Mouse (Mus musculus): ENCODE measurements around the gene Inpp5b. TPM values are rescaled to one million over a fixed set of nuclear protein-coding genes. Genes with fewer than 3 reads are reported as not detected.

Inpp5b gene
- polyA plus RNA-seq, 1 experiment from 2014 or later, result 25.3 TPM

GRCm38 (mm10) chr4:124773449-124773848 lies 31.8 kb downstream of the Inpp5b start:
- Histone ChIP-seq H3K9ac (replicated peaks; ENCODE audit: low read depth, low read length) (no peak overlapping the region), H3K27ac (ENCODE audit: low read length) (no peak overlapping the region), H3K27me3 (replicated peaks; ENCODE audit: control insufficient read depth, insufficient read depth, low read length) (no peaks in the 10 kb centered on the region), H3K36me3 (ENCODE audit: control insufficient read depth, insufficient read depth) (no peaks in the 10 kb centered on the region), H3K4me1 (replicated peaks; ENCODE audit: control insufficient read depth, insufficient read depth, low read length) (no peaks in the 10 kb centered on the region), H3K4me3 (replicated peaks; ENCODE audit: low read length) (no peak overlapping the region), H3K9me3 (ENCODE audit: control insufficient read depth, low read length) (no peaks in the 10 kb centered on the region), H3K4me2 (ENCODE audit: low read length) (no peak overlapping the region)
- 76% methylated on average over 2 of the region's 2 CpGs for WGBS
- no peak for ATAC-seq

GRCm38 (mm10) chr4:124773995-124774394 lies 32.3 kb downstream of the Inpp5b start:
- WGBS, result 97% methylated on average over 6 of the region's 6 CpGs
- Histone ChIP-seq H3K4me3 (replicated peaks; ENCODE audit: low read length) (no peak overlapping the region), H3K27ac (ENCODE audit: low read length) (no peak overlapping the region), H3K4me2 (ENCODE audit: low read length) (no peak overlapping the region), H3K4me1 (replicated peaks; ENCODE audit: control insufficient read depth, insufficient read depth, low read length) (no peaks in the 10 kb centered on the region), H3K36me3 (ENCODE audit: control insufficient read depth, insufficient read depth) (no peaks in the 10 kb centered on the region), H3K9ac (replicated peaks; ENCODE audit: low read depth, low read length) (no peak overlapping the region), H3K9me3 (ENCODE audit: control insufficient read depth, low read length) (no peaks in the 10 kb centered on the region), H3K27me3 (replicated peaks; ENCODE audit: control insufficient read depth, insufficient read depth, low read length) (no peaks in the 10 kb centered on the region)
- ATAC-seq, result no peak

- 71% methylated on average over 2 of the region's 2 CpGs for WGBS
- H3K9ac ChIP-seq (replicated peaks; ENCODE audit: low read depth, low read length), result no peak overlapping the region
- ATAC-seq, result no peak
- no peak overlapping the region for H3K4me3 ChIP-seq (replicated peaks; ENCODE audit: low read length)
- H3K27ac ChIP-seq (ENCODE audit: low read length), result no peak overlapping the region
- H3K36me3 ChIP-seq (ENCODE audit: control insufficient read depth, insufficient read depth), result no peaks in the 10 kb centered on the region
- no peak overlapping the region for H3K4me2 ChIP-seq (ENCODE audit: low read length)
- no peaks in the 10 kb centered on the region for H3K4me1 ChIP-seq (replicated peaks; ENCODE audit: control insufficient read depth, insufficient read depth, low read length)
- H3K9me3 ChIP-seq (ENCODE audit: control insufficient read depth, low read length), result no peaks in the 10 kb centered on the region
- H3K27me3 ChIP-seq (replicated peaks; ENCODE audit: control insufficient read depth, insufficient read depth, low read length), result no peaks in the 10 kb centered on the region
These were observed 32.8 kb downstream of the Inpp5b start for GRCm38 (mm10) chr4:124774429-124774828.

GRCm38 (mm10) chr4:124781361-124781760 lies 39.7 kb downstream of the Inpp5b start:
- WGBS, result 62% methylated on average over 7 of the region's 7 CpGs
- no peak for ATAC-seq
- no peaks in the 10 kb centered on the region for H3K9me3 ChIP-seq (ENCODE audit: control insufficient read depth, low read length)
- H3K9ac ChIP-seq (replicated peaks; ENCODE audit: low read depth, low read length), result no peak overlapping the region
- no peak overlapping the region for H3K27ac ChIP-seq (ENCODE audit: low read length)
- H3K4me1 ChIP-seq (replicated peaks; ENCODE audit: control insufficient read depth, insufficient read depth, low read length), result no peaks in the 10 kb centered on the region
- H3K36me3 ChIP-seq (ENCODE audit: control insufficient read depth, insufficient read depth), result peaks cover 11% of the 10 kb centered on the region
- no peak overlapping the region for H3K4me2 ChIP-seq (ENCODE audit: low read length)
- no peak overlapping the region for H3K4me3 ChIP-seq (replicated peaks; ENCODE audit: low read length)
- H3K27me3 ChIP-seq (replicated peaks; ENCODE audit: control insufficient read depth, insufficient read depth, low read length), result no peaks in the 10 kb centered on the region

- Histone ChIP-seq H3K36me3 (ENCODE audit: control insufficient read depth, insufficient read depth) (peaks cover 13% of the 10 kb centered on the region), H3K9me3 (ENCODE audit: control insufficient read depth, low read length) (no peaks in the 10 kb centered on the region), H3K4me1 (replicated peaks; ENCODE audit: control insufficient read depth, insufficient read depth, low read length) (no peaks in the 10 kb centered on the region), H3K4me2 (ENCODE audit: low read length) (no peak overlapping the region), H3K9ac (replicated peaks; ENCODE audit: low read depth, low read length) (no peak overlapping the region), H3K4me3 (replicated peaks; ENCODE audit: low read length) (no peak overlapping the region), H3K27ac (ENCODE audit: low read length) (no peak overlapping the region), H3K27me3 (replicated peaks; ENCODE audit: control insufficient read depth, insufficient read depth, low read length) (no peaks in the 10 kb centered on the region)
- ATAC-seq, result no peak
- WGBS, result 94% methylated on average over 8 of the region's 8 CpGs
These were observed 40.7 kb downstream of the Inpp5b start for GRCm38 (mm10) chr4:124782395-124782794.

- H3K4me3 ChIP-seq (replicated peaks; ENCODE audit: low read length), result no peak overlapping the region
- H3K4me1 ChIP-seq (replicated peaks; ENCODE audit: control insufficient read depth, insufficient read depth, low read length), result no peaks in the 10 kb centered on the region
- 89% methylated on average over 8 of the region's 8 CpGs for WGBS
- H3K9me3 ChIP-seq (ENCODE audit: control insufficient read depth, low read length), result no peaks in the 10 kb centered on the region
- H3K9ac ChIP-seq (replicated peaks; ENCODE audit: low read depth, low read length), result no peak overlapping the region
- no peak overlapping the region for H3K4me2 ChIP-seq (ENCODE audit: low read length)
- H3K27ac ChIP-seq (ENCODE audit: low read length), result no peak overlapping the region
- no peak for ATAC-seq
- H3K27me3 ChIP-seq (replicated peaks; ENCODE audit: control insufficient read depth, insufficient read depth, low read length), result no peaks in the 10 kb centered on the region
- H3K36me3 ChIP-seq (ENCODE audit: control insufficient read depth, insufficient read depth), result peaks cover 17% of the 10 kb centered on the region
These were observed 42.3 kb downstream of the Inpp5b start for GRCm38 (mm10) chr4:124783937-124784336.

GRCm38 (mm10) chr4:124790013-124790412 lies 48.4 kb downstream of the Inpp5b start:
- no peak for ATAC-seq
- Histone ChIP-seq H3K4me3 (replicated peaks; ENCODE audit: low read length) (no peak overlapping the region), H3K9me3 (ENCODE audit: control insufficient read depth, low read length) (no peaks in the 10 kb centered on the region), H3K9ac (replicated peaks; ENCODE audit: low read depth, low read length) (no peak overlapping the region), H3K27ac (ENCODE audit: low read length) (no peak overlapping the region), H3K4me2 (ENCODE audit: low read length) (no peak overlapping the region), H3K36me3 (ENCODE audit: control insufficient read depth, insufficient read depth) (peaks cover 15% of the 10 kb centered on the region), H3K4me1 (replicated peaks; ENCODE audit: control insufficient read depth, insufficient read depth, low read length) (no peaks in the 10 kb centered on the region), H3K27me3 (replicated peaks; ENCODE audit: control insufficient read depth, insufficient read depth, low read length) (no peaks in the 10 kb centered on the region)
- WGBS, result 78% methylated on average over 4 of the region's 4 CpGs

- Histone ChIP-seq H3K4me3 (replicated peaks; ENCODE audit: low read length) (no peak overlapping the region), H3K36me3 (ENCODE audit: control insufficient read depth, insufficient read depth) (peaks cover 15% of the 10 kb centered on the region), H3K27me3 (replicated peaks; ENCODE audit: control insufficient read depth, insufficient read depth, low read length) (no peaks in the 10 kb centered on the region), H3K9ac (replicated peaks; ENCODE audit: low read depth, low read length) (no peak overlapping the region), H3K4me1 (replicated peaks; ENCODE audit: control insufficient read depth, insufficient read depth, low read length) (no peaks in the 10 kb centered on the region), H3K4me2 (ENCODE audit: low read length) (no peak overlapping the region), H3K27ac (ENCODE audit: low read length) (no peak overlapping the region), H3K9me3 (ENCODE audit: control insufficient read depth, low read length) (no peaks in the 10 kb centered on the region)
- no peak for ATAC-seq
- WGBS, result 84% methylated on average over 8 of the region's 8 CpGs
These were observed 50.5 kb downstream of the Inpp5b start for GRCm38 (mm10) chr4:124792114-124792513.

GRCm38 (mm10) chr4:124796141-124796540 lies 54.5 kb downstream of the Inpp5b start:
- peaks cover 9% of the 10 kb centered on the region; the same call in 1 of the 2 replicates for H3K36me3 ChIP-seq (ENCODE audit: control insufficient read depth, insufficient read depth)
- no peaks in the 10 kb centered on the region for H3K9me3 ChIP-seq (ENCODE audit: control insufficient read depth, low read length)
- 93% methylated on average over 8 of the region's 8 CpGs for WGBS
- no peak overlapping the region for H3K4me3 ChIP-seq (replicated peaks; ENCODE audit: low read length)
- no peak overlapping the region for H3K4me2 ChIP-seq (ENCODE audit: low read length)
- no peak overlapping the region for H3K27ac ChIP-seq (ENCODE audit: low read length)
- ATAC-seq, result no peak
- no peaks in the 10 kb centered on the region for H3K4me1 ChIP-seq (replicated peaks; ENCODE audit: control insufficient read depth, insufficient read depth, low read length)
- no peaks in the 10 kb centered on the region for H3K27me3 ChIP-seq (replicated peaks; ENCODE audit: control insufficient read depth, insufficient read depth, low read length)
- H3K9ac ChIP-seq (replicated peaks; ENCODE audit: low read depth, low read length), result no peak overlapping the region

GRCm38 (mm10) chr4:124796913-124797312 lies 55.3 kb downstream of the Inpp5b start:
- Histone ChIP-seq H3K27ac (ENCODE audit: low read length) (no peak overlapping the region), H3K9ac (replicated peaks; ENCODE audit: low read depth, low read length) (no peak overlapping the region), H3K4me3 (replicated peaks; ENCODE audit: low read length) (no peak overlapping the region), H3K4me2 (ENCODE audit: low read length) (no peak overlapping the region), H3K27me3 (replicated peaks; ENCODE audit: control insufficient read depth, insufficient read depth, low read length) (no peaks in the 10 kb centered on the region), H3K36me3 (ENCODE audit: control insufficient read depth, insufficient read depth) (peaks cover 3% of the 10 kb centered on the region; the same call in 1 of the 2 replicates), H3K4me1 (replicated peaks; ENCODE audit: control insufficient read depth, insufficient read depth, low read length) (no peaks in the 10 kb centered on the region), H3K9me3 (ENCODE audit: control insufficient read depth, low read length) (no peaks in the 10 kb centered on the region)
- WGBS, result 96% methylated on average over 2 of the region's 2 CpGs
- ATAC-seq, result no peak

All from forebrain, embryonic 16.5 days (tissue).